Mouse (Mus musculus) CH12.LX (cell line): Measurements from ENCODE around the gene Vmn1r29.
"Not testable (repeated sequence)": the region's sequence is repeated elsewhere in the genome, so short reads cannot be mapped to it uniquely, and the experiment has no call there.

ENCODE experiments used
- CTCF ChIP-seq, 2 experiments: IDR thresholded peaks in 1 of 2; conservative IDR thresholded peaks in 1 of 2; 2 replicates each; pipeline ENCODE4 v1.5.1; 2011 to 2012; ENCODE audit warnings: low read depth in 2 of 2, low read length in 2 of 2, improper control_type of control experiment in 1 of 2, inconsistent platforms in 1 of 2, mild to moderate bottlenecking in 1 of 2, moderate library complexity in 1 of 2
- ETS1 ChIP-seq: conservative IDR thresholded peaks from 2 replicates; pipeline ENCODE4 v1.6.1; 2012; ENCODE audit warnings: low read depth, mild to moderate bottlenecking, inconsistent platforms, low read length, improper control_type of control experiment, moderate library complexity
- MAX ChIP-seq: IDR thresholded peaks from 2 replicates; pipeline ENCODE4 v1.6.1; 2011; ENCODE audit warnings: low read length, improper control_type of control experiment
- POLR2A ChIP-seq: IDR thresholded peaks from 2 replicates; pipeline ENCODE4 v1.6.1; 2011; ENCODE audit warnings: low read depth, mild to moderate bottlenecking, improper control_type of control experiment, low read length
- POLR2AphosphoS2 ChIP-seq: IDR thresholded peaks from 2 replicates; pipeline ENCODE4 v1.6.1; 2011; ENCODE audit warnings: low read depth, low read length, improper control_type of control experiment
- SIN3A ChIP-seq: IDR thresholded peaks from 2 replicates; pipeline ENCODE4 v1.6.1; 2012; ENCODE audit warnings: low read length, improper control_type of control experiment, inconsistent platforms
- UBTF ChIP-seq: IDR thresholded peaks from 2 replicates; pipeline ENCODE4 v1.6.1; 2012; ENCODE audit warnings: low read depth, mild to moderate bottlenecking, inconsistent platforms, low read length, improper control_type of control experiment, moderate library complexity
- USF2 ChIP-seq: conservative IDR thresholded peaks from 2 replicates; pipeline ENCODE4 v1.6.1; 2011; ENCODE audit warnings: low read depth, low read length, improper control_type of control experiment
- ZKSCAN1 ChIP-seq: IDR thresholded peaks from 2 replicates; pipeline ENCODE4 v1.6.1; 2012; ENCODE audit warnings: low read depth, inconsistent platforms, low read length, improper control_type of control experiment, borderline replicate concordance
- ZNF384 ChIP-seq: IDR thresholded peaks from 2 replicates; pipeline ENCODE4 v1.6.1; 2012; ENCODE audit warnings: low read depth, low read length, improper control_type of control experiment, inconsistent platforms

GRCm38 (mm10) chr6:58330686-58331085 is 29.3 kb downstream of the Vmn1r29 start:
- not testable (repeated sequence) for TF ChIP-seq SIN3A; CTCF (conservative IDR thresholded peaks at IDR 0.05 in 1 of 2, IDR thresholded peaks at IDR 0.05 in 1 of 2; ENCODE audit: low read depth in 2 of 2, low read length in 2 of 2); POLR2A; MAX; POLR2AphosphoS2; ZKSCAN1; ETS1; USF2; UBTF; ZNF384
